Mouse (Mus musculus) neutrophil, adult 5-6 weeks (primary cell): ENCODE results near the gene Arhgap22. TPM values are rescaled to one million over a fixed set of nuclear protein-coding genes. Genes with fewer than 3 reads are reported as not detected.

Source experiments
- ATAC-seq: fragments of 151-379, 151-347 bp; 2 replicates; pipeline ENCODE4 v1.8.0; 2017; ENCODE audit warnings: mild to moderate bottlenecking, moderate TSS enrichment; ENCODE audit not compliant: insufficient number of reproducible peaks, poor library complexity, low FRiP score, severe bottlenecking; ENCODE audit errors: extremely low read depth
- total RNA-seq: library from RNA; stranded (forward); fragments of 200-1000 nt; gene quantifications from 2 replicates; pipeline ENCODE4 v1.2.3, GENCODE M21; 2017

Arhgap22 gene
- 0.35 TPM in 1 of 2 replicates, not detected in the other for total RNA-seq

DNA sequence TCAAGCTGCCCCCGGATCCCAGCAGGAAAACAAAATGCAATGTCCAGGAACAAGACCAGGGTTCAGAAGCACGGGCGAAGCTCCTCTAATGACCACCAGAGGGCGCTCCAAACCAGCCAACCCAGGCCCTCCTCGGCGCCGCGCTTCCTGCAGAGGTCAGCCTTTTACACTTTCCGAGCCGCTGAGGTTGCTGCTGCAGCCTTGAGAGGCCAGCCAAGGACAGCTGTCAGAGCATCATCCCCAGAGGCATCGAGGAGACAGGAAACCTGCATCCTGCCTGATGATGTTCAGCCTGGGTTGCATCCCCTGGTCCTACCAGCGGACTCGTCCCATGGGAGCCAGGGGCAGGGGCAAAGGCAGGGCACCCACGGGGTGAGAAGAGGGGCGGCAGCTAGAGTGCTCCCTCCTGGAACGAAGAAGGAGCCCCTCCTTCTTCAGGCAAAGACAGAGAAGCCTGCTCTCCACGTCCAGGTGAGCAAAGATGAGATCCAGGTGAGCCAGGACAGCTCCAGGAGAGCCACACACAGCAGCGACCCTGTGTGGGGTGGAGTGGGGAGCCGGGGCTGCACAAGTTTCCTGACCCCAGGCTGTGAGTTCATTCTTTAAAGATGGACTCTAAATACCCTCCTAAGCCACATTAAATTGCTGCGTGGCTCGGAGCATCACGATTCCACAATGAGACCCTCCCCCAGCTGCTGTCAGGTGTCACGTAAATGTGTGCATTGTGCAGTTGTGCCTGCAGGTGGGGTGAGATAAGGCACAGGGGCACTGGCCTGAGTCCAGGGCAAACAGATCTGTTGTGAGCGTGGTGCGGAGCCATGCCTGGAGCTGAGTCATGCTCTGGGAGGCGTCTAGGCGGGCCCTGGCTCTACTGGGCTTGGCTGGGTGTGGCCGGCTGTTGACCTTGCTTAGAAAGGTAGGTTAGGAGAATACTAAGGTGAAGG is at the start of gene Arhgap22:
Arhgap22 (plus strand) TSS at position 204 of the 944 bp plus-strand sequence.
- peak; percentile 75 for ATAC-seq

DNA sequence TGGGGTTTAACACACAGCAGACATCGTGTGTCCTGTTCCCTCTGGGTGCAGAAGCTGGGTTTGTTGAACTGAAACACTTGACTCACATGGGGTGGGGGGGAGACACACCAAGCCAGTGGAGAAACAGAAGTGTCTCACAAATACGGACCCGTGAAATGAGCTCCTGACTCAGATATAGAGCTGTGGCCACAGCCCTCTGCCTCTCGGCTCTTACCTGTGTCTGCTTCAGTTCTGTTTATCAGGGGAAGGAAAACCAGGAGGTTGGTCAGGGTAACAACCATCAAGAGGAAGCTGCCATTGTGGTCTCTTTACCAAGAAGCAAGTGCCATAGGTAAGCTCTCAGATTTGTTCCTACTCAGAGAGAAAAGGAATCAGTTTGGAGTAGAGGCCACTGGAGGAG is 45.1 kb upstream of the Arhgap22 start:
- peak; percentile 25; the same call in 1 of the 2 replicates for ATAC-seq

GRCm38 (mm10) chr14:33171942-33172341 is 41.9 kb upstream of the Arhgap22 start:
- no peak for ATAC-seq

GRCm38 (mm10) chr14:33175059-33175821 is 38.6 kb upstream of the Arhgap22 start:
- no peak for ATAC-seq

DNA sequence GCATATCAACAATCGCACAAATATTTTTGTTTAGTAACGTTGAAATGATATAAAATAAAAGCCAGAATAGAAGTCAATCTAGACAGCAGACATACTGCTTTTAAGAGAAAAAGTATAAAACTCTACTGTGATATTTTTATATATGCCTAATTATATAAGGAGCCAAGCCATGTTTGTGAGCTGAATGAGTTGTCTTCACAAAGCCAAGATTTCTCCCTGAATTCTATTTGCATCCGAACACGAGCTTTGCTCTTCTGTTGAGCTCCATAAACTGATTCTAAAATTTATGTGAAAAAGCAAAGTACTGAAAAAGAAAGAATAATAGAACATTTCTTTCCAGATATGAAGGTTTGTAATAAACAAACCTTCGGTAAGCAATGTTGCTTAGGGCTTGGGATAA is 33.7 kb upstream of the Arhgap22 start:
- ATAC-seq = no peak

GRCm38 (mm10) chr14:33185068-33185800 is 28.6 kb upstream of the Arhgap22 start, which contains the start of gene Wdfy4:
TSS of gene Wdfy4 (minus strand) at chr14:33185508.
- ATAC-seq = peak; percentile 88

- no peak for ATAC-seq
Observed at GRCm38 (mm10) chr14:33187201-33187600, 26.6 kb upstream of the Arhgap22 start.

DNA sequence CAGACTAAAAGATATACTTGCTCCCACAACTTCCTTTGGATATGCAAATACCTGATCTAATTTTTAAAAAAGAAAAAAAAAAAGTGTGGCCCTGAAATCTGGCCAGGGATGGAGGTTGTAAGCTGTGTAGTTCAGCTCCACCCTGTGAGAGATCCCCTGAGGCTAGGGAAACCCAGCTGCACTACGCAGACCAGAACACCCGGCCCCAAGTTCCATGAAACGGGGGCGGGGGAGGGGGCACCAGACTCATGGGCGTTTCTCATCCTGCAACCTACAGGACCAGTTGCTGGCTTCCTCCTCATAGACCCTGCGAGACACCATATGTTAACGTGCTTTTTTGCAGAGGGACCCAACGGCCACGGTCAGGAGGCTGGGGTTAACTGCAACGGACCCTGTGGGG is 24.6 kb upstream of the Arhgap22 start:
- ATAC-seq = no peak

DNA sequence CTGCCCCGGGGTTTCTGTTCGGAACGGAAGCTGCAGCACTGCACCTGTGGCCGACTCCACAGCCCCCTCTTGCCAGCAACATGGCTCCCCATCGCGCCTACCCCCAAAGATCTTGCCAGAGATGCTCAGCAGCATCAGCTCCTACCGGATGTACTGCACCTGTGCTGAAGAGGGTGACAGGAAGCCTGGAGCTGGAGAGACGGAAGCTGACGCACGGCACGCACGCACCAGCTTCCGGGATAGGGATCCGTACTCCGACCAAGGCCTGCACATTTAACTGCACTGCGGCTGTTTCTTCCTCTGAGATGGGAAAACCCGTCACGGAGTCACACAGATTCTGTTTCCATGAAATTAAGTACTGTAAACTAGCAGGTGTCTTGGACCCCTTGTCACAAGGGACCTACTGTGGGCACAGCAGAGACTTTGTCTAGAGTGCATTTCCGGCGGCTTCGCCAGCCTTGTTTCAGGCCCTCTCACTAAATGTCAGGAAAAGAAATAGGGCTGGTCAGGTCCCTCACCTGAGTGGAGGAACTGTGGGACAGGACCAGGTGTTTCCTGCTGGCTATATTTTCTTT is 23.9 kb upstream of the Arhgap22 start:
- peak; percentile 8; the same call in 1 of the 2 replicates for ATAC-seq

GRCm38 (mm10) chr14:33190646-33191045 is 23.2 kb upstream of the Arhgap22 start:
- ATAC-seq = peak; percentile 28; the same call in 1 of the 2 replicates

GRCm38 (mm10) chr14:33193762-33194161 is 20.1 kb upstream of the Arhgap22 start:
- peak; percentile 68 for ATAC-seq

GRCm38 (mm10) chr14:33194241-33194640 is 19.6 kb upstream of the Arhgap22 start:
- ATAC-seq = peak; percentile 45

DNA sequence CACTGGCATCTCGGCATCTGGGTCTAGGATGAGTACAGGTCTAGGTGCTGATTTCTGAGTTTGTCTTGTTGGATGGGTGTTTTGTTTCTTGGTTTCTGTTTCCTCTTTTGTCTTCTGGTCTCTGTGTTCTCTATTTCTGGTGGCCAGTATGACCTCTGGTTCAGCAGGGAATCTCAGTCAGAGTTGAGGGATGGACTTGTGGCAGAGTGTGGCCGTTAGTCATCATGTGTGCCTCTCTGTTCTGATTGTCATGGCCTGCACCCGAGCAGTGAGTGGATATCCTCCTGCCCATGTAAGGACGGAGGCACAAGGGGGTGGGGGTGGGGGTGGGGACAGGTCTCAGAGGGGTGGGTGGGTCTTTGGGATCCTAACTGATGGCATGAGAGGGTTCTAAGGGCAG is 11.7 kb upstream of the Arhgap22 start:
- no peak for ATAC-seq

DNA sequence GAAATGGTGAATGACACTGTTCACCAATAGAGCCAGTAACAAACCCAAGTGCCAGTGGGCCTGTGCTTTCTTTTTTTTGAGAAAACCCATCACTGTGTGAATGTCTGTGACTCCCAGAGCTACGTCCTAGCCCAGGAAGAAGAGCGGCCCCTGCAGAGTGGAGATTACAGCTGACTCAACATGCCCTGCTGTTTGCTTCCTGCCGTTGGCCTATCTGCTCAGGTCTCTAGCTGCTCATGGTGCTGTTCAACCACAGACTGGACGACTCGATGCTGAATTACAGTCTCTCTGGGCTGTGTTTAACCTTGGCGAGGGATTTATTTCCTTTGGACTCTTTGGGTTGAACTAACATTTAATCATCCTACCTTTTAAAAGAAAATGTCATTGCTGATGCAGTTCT is 10.9 kb upstream of the Arhgap22 start:
- ATAC-seq = no peak

DNA sequence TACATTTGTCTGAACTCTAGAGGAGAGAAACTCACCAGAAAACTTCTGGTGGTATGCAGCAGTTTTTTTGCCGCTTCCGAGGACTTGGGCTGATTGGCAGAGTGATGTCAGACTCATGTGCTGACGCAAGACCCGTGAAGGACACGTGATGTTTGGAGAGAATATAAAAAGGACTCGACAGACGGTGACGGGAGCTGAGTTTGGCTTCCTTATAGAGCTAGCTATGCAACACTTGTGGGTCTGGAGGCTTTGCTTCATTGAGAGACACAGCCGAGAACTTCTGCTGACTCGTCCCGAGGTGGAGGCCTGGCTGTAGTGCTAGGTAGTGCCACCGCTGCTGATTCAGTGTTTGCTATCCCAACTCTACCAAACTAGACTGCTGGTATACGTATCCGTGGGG is 10.0 kb upstream of the Arhgap22 start:
- peak; percentile 46; the same call in 1 of the 2 replicates for ATAC-seq

GRCm38 (mm10) chr14:33205280-33205965 is 8.4 kb upstream of the Arhgap22 start:
- ATAC-seq = no peak

DNA sequence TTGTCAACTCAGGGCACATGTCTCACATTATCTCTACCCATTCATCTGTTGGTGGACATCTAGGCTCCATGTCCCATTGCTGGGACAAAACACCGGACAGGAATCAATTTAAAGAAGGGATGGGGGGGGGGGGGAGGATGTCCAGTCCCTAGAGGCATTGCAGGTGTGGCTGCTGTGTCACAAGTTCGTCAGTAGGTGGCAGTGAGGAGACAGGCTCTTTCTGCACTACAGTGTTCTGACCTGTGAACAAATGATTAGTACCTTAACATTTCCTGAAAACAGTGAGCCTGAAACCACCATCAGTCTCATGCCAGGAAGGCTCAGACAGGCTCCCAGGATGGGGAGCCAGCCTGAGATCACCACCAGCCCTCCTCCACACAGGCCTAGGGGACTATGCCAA is 6.8 kb upstream of the Arhgap22 start:
- ATAC-seq = peak; percentile 46; the same call in 1 of the 2 replicates

DNA sequence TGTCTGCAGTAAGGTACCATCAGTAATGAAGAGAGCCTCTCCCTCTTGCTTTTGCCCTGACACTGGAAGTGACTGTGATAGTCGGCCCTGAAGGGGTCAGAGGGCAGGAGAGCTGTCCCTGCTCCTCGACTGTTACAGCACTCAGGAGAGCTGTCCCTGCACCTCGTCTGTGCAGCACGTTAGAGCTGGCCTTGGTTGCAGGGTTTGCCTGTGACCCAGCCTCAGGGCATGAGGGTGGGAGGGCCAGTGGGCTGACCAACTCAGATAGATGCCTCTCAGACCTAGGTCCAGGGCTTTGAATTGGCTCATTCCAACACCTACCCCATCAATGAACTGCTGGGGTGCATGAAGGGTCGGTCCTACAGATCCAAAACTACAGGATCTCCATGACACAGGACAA is 5.5 kb upstream of the Arhgap22 start:
- no peak for ATAC-seq
